Mouse (Mus musculus): ENCODE results near the gene Zfp764. TPM values are rescaled to one million over a fixed set of nuclear protein-coding genes. Genes with fewer than 3 reads are reported as not detected.
A peak's percentile ranks its signal among the peaks of the same experiment; 100 is the strongest.
"Not testable (repeated sequence)": the region's sequence is repeated elsewhere in the genome, so short reads cannot be mapped to it uniquely, and the experiment has no call there.

Zfp764 gene
- total RNA-seq, 1 experiment from 2014 or later, result 7.7 TPM

- peak; percentile 99 for ATAC-seq (replicated peaks; ENCODE audit: insufficient number of reproducible peaks, low FRiP score, low TSS enrichment, poor library complexity, severe bottlenecking)
These were observed 13.3 kb downstream of the Zfp764 start, which contains the start of gene E430018J23Rik for GRCm38 (mm10) chr7:127393157-127393943. Gene E430018J23Rik (minus strand): TSS chr7:127393629.

- ATAC-seq (replicated peaks; ENCODE audit: insufficient number of reproducible peaks, low FRiP score, low TSS enrichment, poor library complexity, severe bottlenecking), result peak; percentile 33; the same call in 1 of the 2 replicates
These were observed 14.3 kb downstream of the Zfp764 start for GRCm38 (mm10) chr7:127392251-127392824.

- ATAC-seq (replicated peaks; ENCODE audit: insufficient number of reproducible peaks, low FRiP score, low TSS enrichment, poor library complexity, severe bottlenecking), result no peak
These were observed 15.1 kb downstream of the Zfp764 start for GRCm38 (mm10) chr7:127391538-127391937.

GRCm38 (mm10) chr7:127390306-127390705 is 16.3 kb downstream of the Zfp764 start:
- ATAC-seq (replicated peaks; ENCODE audit: insufficient number of reproducible peaks, low FRiP score, low TSS enrichment, poor library complexity, severe bottlenecking), result no peak

- ATAC-seq (replicated peaks; ENCODE audit: insufficient number of reproducible peaks, low FRiP score, low TSS enrichment, poor library complexity, severe bottlenecking), result not testable (repeated sequence)
These were observed 18.4 kb downstream of the Zfp764 start for GRCm38 (mm10) chr7:127388201-127388600.

- ATAC-seq (replicated peaks; ENCODE audit: insufficient number of reproducible peaks, low FRiP score, low TSS enrichment, poor library complexity, severe bottlenecking), result peak; percentile 90
These were observed 19.8 kb downstream of the Zfp764 start, which contains the start of gene 9130019O22Rik for GRCm38 (mm10) chr7:127386641-127387392. Gene 9130019O22Rik (minus strand): TSS chr7:127387166.

- ATAC-seq (replicated peaks; ENCODE audit: insufficient number of reproducible peaks, low FRiP score, low TSS enrichment, poor library complexity, severe bottlenecking), result not testable (repeated sequence)
These were observed 21.1 kb downstream of the Zfp764 start for GRCm38 (mm10) chr7:127385560-127385959.

GRCm38 (mm10) chr7:127378310-127378921 is 28.2 kb downstream of the Zfp764 start:
- no peak for ATAC-seq (replicated peaks; ENCODE audit: insufficient number of reproducible peaks, low FRiP score, low TSS enrichment, poor library complexity, severe bottlenecking)

- ATAC-seq (replicated peaks; ENCODE audit: insufficient number of reproducible peaks, low FRiP score, low TSS enrichment, poor library complexity, severe bottlenecking), result peak; percentile 98
These were observed 31.1 kb downstream of the Zfp764 start, which contains the start of gene Zfp747 for GRCm38 (mm10) chr7:127375271-127376245. Gene Zfp747 (minus strand): TSS chr7:127376050.

GRCm38 (mm10) chr7:127371870-127372269 is 34.8 kb downstream of the Zfp764 start:
- ATAC-seq (replicated peaks; ENCODE audit: insufficient number of reproducible peaks, low FRiP score, low TSS enrichment, poor library complexity, severe bottlenecking), result not testable (repeated sequence)

GRCm38 (mm10) chr7:127371213-127371612 is 35.4 kb downstream of the Zfp764 start:
- no peak for ATAC-seq (replicated peaks; ENCODE audit: insufficient number of reproducible peaks, low FRiP score, low TSS enrichment, poor library complexity, severe bottlenecking)

GRCm38 (mm10) chr7:127366249-127366648 is 40.4 kb downstream of the Zfp764 start:
- ATAC-seq (replicated peaks; ENCODE audit: insufficient number of reproducible peaks, low FRiP score, low TSS enrichment, poor library complexity, severe bottlenecking), result no peak

GRCm38 (mm10) chr7:127364166-127364565 is 42.5 kb downstream of the Zfp764 start:
- ATAC-seq (replicated peaks; ENCODE audit: insufficient number of reproducible peaks, low FRiP score, low TSS enrichment, poor library complexity, severe bottlenecking), result no peak

- no peak for ATAC-seq (replicated peaks; ENCODE audit: insufficient number of reproducible peaks, low FRiP score, low TSS enrichment, poor library complexity, severe bottlenecking)
These were observed 43.1 kb downstream of the Zfp764 start for GRCm38 (mm10) chr7:127363475-127363921.

GRCm38 (mm10) chr7:127362418-127362817 is 44.2 kb downstream of the Zfp764 start:
- ATAC-seq (replicated peaks; ENCODE audit: insufficient number of reproducible peaks, low FRiP score, low TSS enrichment, poor library complexity, severe bottlenecking), result peak; percentile 77

GRCm38 (mm10) chr7:127361449-127361848 is 45.2 kb downstream of the Zfp764 start:
- ATAC-seq (replicated peaks; ENCODE audit: insufficient number of reproducible peaks, low FRiP score, low TSS enrichment, poor library complexity, severe bottlenecking), result 0 out of 2 replicates have a peak, but pooled peaks have one; percentile 10

- no peak for ATAC-seq (replicated peaks; ENCODE audit: insufficient number of reproducible peaks, low FRiP score, low TSS enrichment, poor library complexity, severe bottlenecking)
These were observed 46.4 kb downstream of the Zfp764 start for GRCm38 (mm10) chr7:127360265-127360664.

GRCm38 (mm10) chr7:127358472-127358871 is 48.1 kb downstream of the Zfp764 start:
- ATAC-seq (replicated peaks; ENCODE audit: insufficient number of reproducible peaks, low FRiP score, low TSS enrichment, poor library complexity, severe bottlenecking), result no peak

Data from monocyte, adult 5-6 weeks (primary cell).